ENCODE assay signal across 9 mouse cellular contexts in the genomic region with DNA sequence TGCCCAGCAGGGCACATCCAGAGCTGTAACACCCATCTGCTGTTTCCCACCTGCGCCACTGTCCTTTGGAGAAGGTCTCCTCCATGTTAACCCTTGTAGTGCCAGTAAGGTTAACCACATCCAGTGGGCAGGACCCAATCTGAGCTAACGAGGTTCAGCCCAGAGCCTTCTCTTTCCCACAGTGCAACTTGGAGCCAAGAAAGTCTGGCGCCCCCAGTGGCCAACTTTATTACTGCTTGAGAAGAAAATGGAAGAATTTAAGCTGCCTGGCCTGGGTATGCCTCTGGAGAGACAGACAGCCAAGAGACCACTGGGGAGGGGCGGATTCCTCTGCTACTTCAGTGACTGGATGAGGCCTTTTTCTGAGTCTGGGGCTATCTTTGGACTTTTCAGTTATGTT.
A peak's percentile ranks its signal among the peaks of the same experiment; 100 is the strongest.
DNase-seq lines count a peak whose midpoint lies in the region; ATAC-seq and TF ChIP-seq lines count a peak whose summit lies in the region.
"Had no signal": no experiment of that assay in that cellular context is flagged by ENCODE, and none has a peak within 500 bp of the region (broad histone marks: within the 10 kb centered on the region; RNA-seq: fewer than 3 reads in every experiment).

No protein-coding gene starts in this region.

- TF ChIP-seq CTCF in bone marrow, adult 2 months (IDR thresholded peaks at IDR 0.05; ENCODE audit: control insufficient read depth, insufficient read depth, low read length), result peak; percentile 65
- TF ChIP-seq CTCF in intestine, postnatal 0 days (IDR thresholded peaks at IDR 0.05; ENCODE audit: low read depth), result peak; percentile 87
- peak; percentile 80 for TF ChIP-seq CTCF in lung, postnatal 0 days (IDR thresholded peaks at IDR 0.05)
- peak; percentile 93; the same call in 1 of the 2 replicates for TF ChIP-seq CTCF in small intestine, adult 2 months (IDR thresholded peaks at IDR 0.05; ENCODE audit: extremely low read depth, insufficient read length, insufficient replicate concordance, low read depth, low read length)

- no peak overlapping the region for H3K27ac ChIP-seq in heart, embryonic 12.5 days (ENCODE audit: poor library complexity, severe bottlenecking)
- no peak overlapping the region for H3K27ac ChIP-seq in bone marrow, adult 2 months (ENCODE audit: control insufficient read depth, insufficient read depth, low read depth, low read length, poor library complexity)
- H3K27ac ChIP-seq in intestine, postnatal 0 days (ENCODE audit: low read depth, low read length), result no peak overlapping the region
- H3K27ac ChIP-seq in lung, postnatal 0 days (ENCODE audit: low read length), result no peak overlapping the region
- H3K27ac ChIP-seq in small intestine, adult 2 months (ENCODE audit: insufficient read depth, low read depth, low read length), result no peak overlapping the region
- H3K27ac ChIP-seq: limb, embryonic 12.5 days had no signal

- no peak overlapping the region for H3K4me3 ChIP-seq in heart, embryonic 12.5 days
- no peak overlapping the region for H3K4me3 ChIP-seq in bone marrow, adult 2 months (replicated peaks; ENCODE audit: control insufficient read depth, low read depth, low read length)
- no peak overlapping the region for H3K4me3 ChIP-seq in intestine, postnatal 0 days (ENCODE audit: low read depth, low read length)
- no peak overlapping the region for H3K4me3 ChIP-seq in lung, postnatal 0 days (ENCODE audit: low read depth, low read length)
- no peak overlapping the region for H3K4me3 ChIP-seq in small intestine, adult 2 months (ENCODE audit: low read depth, low read length)
- H3K4me3 ChIP-seq: limb, embryonic 12.5 days had no signal

- no peak for ATAC-seq in heart, embryonic 12.5 days (ENCODE audit: insufficient number of reproducible peaks, low FRiP score)
- ATAC-seq in erythroid progenitor cell, adult 5-6 weeks (replicated peaks; ENCODE audit: low FRiP score, poor library complexity, severe bottlenecking), result peak; percentile 58; the same call in 1 of the 2 replicates
- no peak for ATAC-seq in intestine, postnatal 0 days
- ATAC-seq in lung, postnatal 0 days, result peak; percentile 34; the same call in 1 of the 2 replicates

- H3K9ac ChIP-seq in heart, embryonic 12.5 days, result no peak overlapping the region
- H3K9ac ChIP-seq in intestine, postnatal 0 days (ENCODE audit: low read depth, low read length), result no peak overlapping the region
- H3K9ac ChIP-seq in lung, postnatal 0 days (replicated peaks; ENCODE audit: low read depth), result no peak overlapping the region
- H3K9ac ChIP-seq: limb, embryonic 12.5 days had no signal

- no peaks in the 10 kb centered on the region for H3K27me3 ChIP-seq in heart, embryonic 12.5 days (replicated peaks)
- no peaks in the 10 kb centered on the region for H3K27me3 ChIP-seq in intestine, postnatal 0 days (replicated peaks; ENCODE audit: control insufficient read depth, insufficient read depth, low read length)
- no peaks in the 10 kb centered on the region for H3K27me3 ChIP-seq in lung, postnatal 0 days (replicated peaks; ENCODE audit: insufficient read depth, low read length)
- no peaks in the 10 kb centered on the region for H3K27me3 ChIP-seq in small intestine, adult 2 months (ENCODE audit: control insufficient read depth, insufficient read depth, low read length)
- H3K27me3 ChIP-seq: limb, embryonic 12.5 days had no signal

- H3K36me3 ChIP-seq in heart, embryonic 12.5 days, result peaks cover 10% of the 10 kb centered on the region
- H3K36me3 ChIP-seq in intestine, postnatal 0 days (ENCODE audit: control insufficient read depth, insufficient read depth), result no peaks in the 10 kb centered on the region
- no peaks in the 10 kb centered on the region for H3K36me3 ChIP-seq in lung, postnatal 0 days (ENCODE audit: insufficient read depth, low read length)
- H3K36me3 ChIP-seq in small intestine, adult 2 months (ENCODE audit: control insufficient read depth, insufficient read depth, low read length), result no peaks in the 10 kb centered on the region
- H3K36me3 ChIP-seq: limb, embryonic 12.5 days had no signal

- H3K4me2 ChIP-seq in heart, embryonic 12.5 days, result no peak overlapping the region
- no peak overlapping the region for H3K4me2 ChIP-seq in intestine, postnatal 0 days (replicated peaks; ENCODE audit: low read depth)
- H3K4me2 ChIP-seq in lung, postnatal 0 days (replicated peaks; ENCODE audit: low read depth, low read length), result no peak overlapping the region
- H3K4me2 ChIP-seq: limb, embryonic 12.5 days had no signal

- no peak for TF ChIP-seq EP300 in lung, postnatal 0 days (IDR thresholded peaks at IDR 0.05)

- peaks cover 17% of the 10 kb centered on the region for H3K4me1 ChIP-seq in heart, embryonic 12.5 days (replicated peaks)
- no peaks in the 10 kb centered on the region for H3K4me1 ChIP-seq in bone marrow, adult 2 months (ENCODE audit: control insufficient read depth, insufficient read depth, low read length)
- no peaks in the 10 kb centered on the region for H3K4me1 ChIP-seq in intestine, postnatal 0 days (replicated peaks; ENCODE audit: control insufficient read depth, insufficient read depth, low read length)
- no peaks in the 10 kb centered on the region for H3K4me1 ChIP-seq in lung, postnatal 0 days (ENCODE audit: insufficient read depth, low read depth, low read length)
- peaks cover 5% of the 10 kb centered on the region; the same call in 1 of the 2 replicates for H3K4me1 ChIP-seq in small intestine, adult 2 months (ENCODE audit: control insufficient read depth, insufficient read depth, insufficient read length, low read length)

- 48% methylated on average over 4 of the region's 4 CpGs for WGBS in heart, embryonic 12.5 days
- WGBS in bone marrow, adult 2 months, result 27% methylated on average over 4 of the region's 4 CpGs
- 44% methylated on average over 4 of the region's 4 CpGs for WGBS in intestine, postnatal 0 days
- WGBS in lung, postnatal 0 days, result 47% methylated on average over 4 of the region's 4 CpGs
- WGBS in small intestine, adult 2 months, result 33% methylated on average over 4 of the region's 4 CpGs

- H3K9me3 ChIP-seq in heart, embryonic 12.5 days (replicated peaks), result no peaks in the 10 kb centered on the region
- H3K9me3 ChIP-seq in intestine, postnatal 0 days (ENCODE audit: control insufficient read depth), result no peaks in the 10 kb centered on the region
- H3K9me3 ChIP-seq in lung, postnatal 0 days (ENCODE audit: low read length), result no peaks in the 10 kb centered on the region

- TF ChIP-seq POLR2A in bone marrow, adult 2 months (IDR thresholded peaks at IDR 0.05; ENCODE audit: borderline replicate concordance, control insufficient read depth, low read depth, low read length), result no peak
- TF ChIP-seq POLR2A in small intestine, adult 2 months (IDR thresholded peaks at IDR 0.05; ENCODE audit: low read depth, low read length), result no peak

- peak; percentile 42 to 83 for DNase-seq in heart, adult 18-20 months
- peak; percentile 41 to 53 for DNase-seq in CD8-positive naive resting alpha-beta T cell, adult 2 months (ENCODE audit: low read depth in 2 of 2, low spot score in 2 of 2)
- DNase-seq in lung, postnatal 0 days (ENCODE audit: low spot score), result peak; percentile 50

Comparison
In these comparisons a context has a peak if more than half of its experiments do, and no peak if none do; other contexts are left out.
1. ATAC-seq: peak in erythroid progenitor cell, adult 5-6 weeks (single experiment) and lung, postnatal 0 days (single experiment); none in heart, embryonic 12.5 days (single experiment) and intestine, postnatal 0 days (single experiment).
2. Peak in every context shown above with its lines, with median percentiles within 50 percentile points of each other: DNase-seq and CTCF ChIP-seq.